Mouse (Mus musculus) CD4-positive helper T cell, adult 2 months (primary cell): ENCODE measurements around the gene Ctnnbl1.

Source experiments
- DNase-seq: peaks from one replicate; pipeline ENCODE4 v3.0.0-alpha.2; 2012; ENCODE audit warnings: low read depth, missing footprints, low spot score

Gene Ctnnbl1

DNA sequence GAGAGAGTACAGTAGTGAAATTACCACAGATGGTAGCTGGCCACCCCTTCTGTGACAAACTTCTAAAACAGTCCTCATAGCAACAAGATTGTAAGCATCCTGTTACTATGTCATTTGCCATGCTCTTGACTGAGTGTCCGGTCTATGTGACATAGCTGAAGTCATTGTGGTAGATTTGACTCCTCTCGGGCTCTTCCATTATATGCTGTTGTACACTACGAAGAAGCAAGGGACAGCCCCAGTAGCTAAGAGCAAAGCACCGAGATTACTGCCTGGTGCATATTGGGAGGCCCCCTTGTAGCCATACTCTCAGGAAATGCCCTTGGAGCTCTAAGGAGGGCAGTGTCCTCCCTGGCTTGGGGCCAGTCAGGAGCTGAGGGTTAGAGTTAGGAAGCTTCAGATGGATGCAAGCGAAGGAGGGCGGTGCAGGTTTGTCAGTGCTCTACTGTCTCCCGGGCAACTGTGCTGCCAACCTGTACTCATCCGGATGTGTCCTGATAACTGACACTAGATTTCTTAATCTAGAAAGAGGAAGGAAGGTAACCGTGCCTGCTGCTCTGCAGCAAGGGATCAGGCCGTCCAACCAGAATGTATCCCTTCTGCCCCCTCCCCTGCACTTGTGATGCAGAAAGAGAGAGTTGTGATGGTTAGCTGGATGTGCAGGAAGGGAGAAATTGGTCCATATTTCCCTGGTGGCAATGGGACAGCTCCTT, 55.8 kb downstream of the Ctnnbl1 start:
- no peak for DNase-seq

DNA sequence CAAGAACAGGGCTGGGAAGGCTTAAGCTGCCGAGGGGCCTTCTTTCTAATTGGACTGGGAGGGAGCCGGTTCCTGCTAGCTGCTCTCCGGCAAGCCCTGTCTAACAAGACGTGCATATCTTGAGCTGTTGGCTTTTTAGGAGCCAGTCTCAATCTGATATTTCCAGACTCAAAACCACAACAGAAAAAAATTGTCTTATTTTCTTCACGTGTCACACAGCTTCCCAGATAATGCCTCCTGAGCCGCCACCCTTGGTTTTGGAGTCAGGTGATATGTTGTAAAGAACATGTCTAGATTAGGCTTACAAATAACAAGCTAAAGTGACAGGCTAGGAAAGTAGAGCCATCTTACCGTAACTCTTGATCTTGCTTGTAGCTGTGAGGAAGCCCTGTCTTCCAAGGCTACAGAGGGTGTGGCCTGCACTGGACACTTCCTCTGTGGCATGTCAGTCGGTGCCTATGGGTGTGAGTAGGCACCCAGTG, 56.7 kb downstream of the Ctnnbl1 start:
- no peak for DNase-seq

DNA sequence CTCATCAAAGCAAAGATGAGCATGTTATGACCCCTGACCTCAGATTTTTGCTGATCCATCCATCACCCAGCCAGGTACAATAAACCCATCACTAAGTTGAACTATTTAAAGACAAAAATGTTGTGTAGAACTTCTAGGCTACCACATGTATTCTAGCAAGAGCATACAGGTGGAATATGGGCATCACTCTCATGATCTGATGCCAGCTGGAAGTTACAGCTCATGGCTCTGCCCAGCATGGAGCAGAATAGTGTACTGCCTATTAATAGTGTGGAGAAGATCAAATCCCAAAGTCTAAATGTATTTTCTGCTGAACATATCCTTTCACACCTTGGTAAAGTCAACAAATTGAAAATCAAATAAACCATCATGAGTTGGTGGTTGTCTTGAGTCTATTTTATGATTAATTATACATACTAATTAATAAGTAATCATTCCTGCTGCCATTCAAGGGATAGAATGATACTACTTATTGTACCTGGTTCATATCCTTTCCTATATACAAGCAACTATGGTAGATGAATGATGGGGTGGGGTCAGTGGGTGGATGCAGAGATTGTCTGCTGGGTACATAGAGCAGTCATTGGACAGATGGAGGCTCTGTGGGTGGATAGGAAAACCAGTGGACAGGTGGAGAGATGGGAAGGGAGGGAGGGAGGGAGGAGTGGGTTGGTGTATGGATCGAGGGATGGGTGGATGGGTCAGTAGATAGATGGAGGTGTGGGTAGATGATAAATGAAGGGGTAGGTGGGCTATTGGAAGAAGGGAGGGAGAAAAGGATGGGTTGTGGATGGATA, 58.6 kb downstream of the Ctnnbl1 start:
- no peak for DNase-seq

DNA sequence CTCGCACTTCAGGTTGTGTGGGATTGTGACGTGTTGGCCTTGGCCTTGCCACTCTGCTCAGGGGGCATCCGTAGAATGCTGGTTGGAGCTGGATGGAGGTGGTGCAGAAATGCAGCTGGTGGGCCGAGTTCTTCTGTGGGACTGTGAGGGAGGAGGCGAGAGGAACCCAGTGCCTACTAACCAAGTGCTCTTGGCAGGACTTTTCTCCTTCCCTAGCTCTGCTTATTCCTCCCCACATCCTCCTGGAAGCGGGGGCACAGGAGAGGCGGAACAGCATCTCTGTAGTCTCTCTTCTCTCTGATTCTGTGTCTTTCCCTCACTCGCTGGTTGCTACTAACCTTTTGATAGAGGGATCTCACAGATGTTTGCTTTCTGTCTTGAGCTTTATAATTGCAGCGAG, 62.3 kb downstream of the Ctnnbl1 start:
- DNase-seq = no peak

DNA sequence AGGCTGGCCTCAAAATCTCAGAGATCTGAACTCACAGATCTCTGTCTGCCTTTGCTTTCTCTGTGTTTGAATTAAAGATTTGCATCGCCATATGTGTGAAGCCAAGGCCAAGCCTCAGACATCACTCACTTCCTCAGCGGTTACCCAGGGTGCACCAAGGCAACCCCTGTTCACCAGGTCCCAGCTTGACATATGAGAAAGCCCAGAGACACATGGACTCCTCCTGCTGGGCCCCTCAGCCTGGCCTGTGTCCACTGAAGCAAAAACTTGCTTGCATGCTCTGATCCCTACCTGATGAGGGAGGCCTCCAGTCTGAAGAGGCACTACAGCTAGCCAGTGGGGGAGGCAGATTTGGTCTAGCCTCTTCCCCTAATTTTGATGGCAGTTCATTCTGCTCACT, 63.1 kb downstream of the Ctnnbl1 start:
- DNase-seq = no peak

DNA sequence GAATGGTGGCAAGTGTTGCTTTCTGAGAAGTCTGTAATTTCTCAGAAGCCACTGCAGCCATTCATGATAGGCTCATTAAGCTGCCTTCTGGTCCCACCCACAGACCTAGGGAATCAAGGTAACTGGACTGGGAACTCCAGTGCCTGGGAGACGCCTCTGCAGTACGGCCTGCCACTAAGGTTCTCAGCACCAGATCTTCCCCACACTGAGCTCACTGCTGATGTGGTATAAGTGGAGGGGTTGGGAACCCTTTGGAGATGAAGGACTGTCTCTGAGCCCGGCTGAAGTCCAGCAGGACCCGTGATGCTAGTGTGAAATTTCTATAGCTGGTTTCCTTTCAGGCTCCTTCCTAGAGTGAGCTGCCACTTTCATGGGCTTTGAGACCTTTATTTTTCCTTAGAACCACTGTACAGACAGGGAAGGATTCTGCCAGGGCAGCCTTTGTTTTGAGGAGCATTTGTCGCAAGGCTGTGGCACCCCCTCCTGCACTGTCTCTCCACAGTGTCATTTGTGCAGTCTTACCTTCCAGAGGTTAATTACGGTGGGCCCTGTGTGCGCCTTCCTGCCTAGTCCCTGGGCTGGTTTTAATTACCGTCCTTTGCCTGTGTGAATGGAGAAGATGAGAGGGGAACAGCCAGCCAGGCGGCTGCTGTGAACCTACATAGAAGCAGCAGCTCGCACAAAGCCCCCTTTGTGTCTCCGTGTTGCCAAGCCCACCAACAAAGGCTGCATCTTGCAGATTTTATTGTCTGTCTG, 63.7 kb downstream of the Ctnnbl1 start:
- no peak for DNase-seq

DNA sequence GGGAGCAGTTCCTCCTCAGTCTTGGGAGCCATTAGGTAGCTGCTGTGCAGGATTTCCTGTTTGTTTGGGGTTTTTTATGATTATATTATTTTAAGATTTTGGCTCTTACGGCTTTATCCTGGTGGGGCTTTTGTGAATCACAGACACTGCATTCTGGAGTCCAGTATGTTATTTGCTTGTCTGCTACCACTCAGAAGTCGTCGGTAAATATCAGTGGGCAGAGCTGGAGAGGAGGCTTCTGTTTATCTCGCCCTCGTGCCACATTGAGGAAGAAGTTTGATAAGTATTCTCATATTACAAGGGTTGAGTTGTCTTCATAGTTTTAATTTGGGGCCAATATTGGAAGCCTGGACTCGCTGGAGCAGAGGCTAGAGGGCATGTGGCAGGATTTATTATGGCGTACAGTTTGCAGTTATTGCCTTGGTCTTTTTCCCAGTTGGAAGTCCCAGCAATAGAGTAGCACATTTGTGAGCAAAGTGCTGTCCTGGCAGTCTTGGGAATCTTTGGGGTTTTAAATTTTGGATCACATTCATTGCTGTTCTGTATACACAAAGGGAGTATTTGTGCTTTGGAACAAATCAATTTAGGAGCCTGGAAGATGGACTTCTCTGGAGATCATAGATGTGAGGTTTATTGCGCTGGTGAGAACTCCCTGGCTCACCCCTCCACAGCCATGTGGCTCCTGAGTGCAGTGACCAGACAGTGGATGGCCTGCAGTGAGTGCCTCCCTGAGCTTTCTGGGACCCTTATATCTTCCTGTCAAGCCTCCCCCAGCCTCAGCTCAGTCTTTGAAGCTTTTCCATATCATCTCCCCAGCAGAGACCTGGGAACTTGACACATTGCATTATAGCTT, 64.5 kb downstream of the Ctnnbl1 start:
- no peak for DNase-seq

DNA sequence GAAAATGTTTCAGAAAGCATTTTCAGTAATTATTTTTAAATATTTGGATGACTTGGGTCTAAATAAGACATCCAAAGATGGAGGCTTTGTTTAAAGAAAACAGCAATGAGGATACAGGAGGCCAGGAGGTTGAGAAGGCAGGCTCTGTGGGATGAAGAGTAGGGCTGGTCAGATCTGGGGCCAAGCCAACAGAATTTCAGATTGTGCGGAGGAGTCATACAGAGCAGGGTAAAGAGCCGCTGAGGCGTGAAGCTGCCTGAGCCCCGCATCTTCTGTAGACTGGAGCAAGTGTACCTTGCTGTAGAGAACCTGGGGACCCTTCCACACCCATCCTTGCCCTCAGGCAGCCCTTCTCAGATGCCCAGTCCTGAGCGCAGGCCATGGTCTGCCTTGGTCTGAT, 65.5 kb downstream of the Ctnnbl1 start:
- DNase-seq = no peak

DNA sequence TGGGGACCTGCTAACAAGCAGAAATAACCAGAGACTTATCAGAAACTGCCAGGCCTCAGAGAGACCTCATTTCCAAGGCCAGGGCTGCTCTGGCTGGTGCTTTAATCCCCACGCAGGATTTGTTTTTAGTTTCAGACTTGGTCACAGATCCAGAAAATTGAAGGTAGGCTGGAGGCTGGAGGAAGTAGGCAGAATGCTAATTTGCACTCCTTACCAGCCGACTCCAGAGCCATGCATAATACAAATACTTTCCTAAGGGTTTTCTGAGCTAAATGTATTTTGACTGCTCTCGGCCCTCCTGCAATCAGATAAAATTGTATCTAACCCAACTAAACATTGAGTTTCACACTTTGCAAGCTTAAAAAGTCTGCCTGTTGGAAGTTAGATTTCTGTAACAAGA, 67.2 kb downstream of the Ctnnbl1 start:
- DNase-seq = no peak

DNA sequence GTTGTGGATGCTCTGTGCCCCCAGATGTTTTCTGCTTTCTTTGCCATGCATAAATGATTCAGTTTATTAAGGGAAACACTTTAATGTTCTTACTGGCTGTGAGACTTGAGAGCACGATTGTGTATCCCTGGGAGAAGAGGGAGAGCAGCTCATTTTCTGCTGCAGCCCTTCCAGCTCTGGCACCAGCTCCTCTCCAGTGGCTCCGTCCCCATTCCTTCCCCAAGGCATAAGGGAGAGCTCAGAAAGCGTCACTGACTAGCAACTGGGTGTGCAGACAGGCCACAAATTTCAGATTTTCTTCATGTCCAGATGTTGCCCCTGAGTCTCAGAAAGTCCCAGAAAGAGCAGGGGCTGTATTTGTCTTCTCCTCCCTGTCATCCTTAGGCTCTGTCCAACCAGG, 67.9 kb downstream of the Ctnnbl1 start:
- DNase-seq = no peak

DNA sequence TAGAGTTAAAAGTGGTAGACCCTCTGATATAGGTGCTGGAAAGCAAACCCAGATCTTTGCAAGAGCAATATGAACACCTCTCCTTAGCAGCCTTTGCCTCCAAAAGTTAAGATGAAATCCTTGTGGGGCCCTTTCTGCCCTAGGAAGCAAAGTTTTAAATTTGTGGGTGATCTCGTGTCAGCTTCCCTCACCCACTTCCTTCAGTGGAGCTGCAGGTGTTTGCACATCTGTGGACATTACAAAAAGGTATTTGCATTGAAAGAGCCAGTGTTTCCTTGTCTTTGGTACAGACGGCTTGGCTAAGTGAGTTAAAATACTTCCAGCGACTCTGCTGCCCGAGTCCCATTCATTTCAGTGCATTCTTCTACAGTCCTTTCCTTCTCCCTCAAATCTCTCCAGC, 69.9 kb downstream of the Ctnnbl1 start:
- no peak for DNase-seq

DNA sequence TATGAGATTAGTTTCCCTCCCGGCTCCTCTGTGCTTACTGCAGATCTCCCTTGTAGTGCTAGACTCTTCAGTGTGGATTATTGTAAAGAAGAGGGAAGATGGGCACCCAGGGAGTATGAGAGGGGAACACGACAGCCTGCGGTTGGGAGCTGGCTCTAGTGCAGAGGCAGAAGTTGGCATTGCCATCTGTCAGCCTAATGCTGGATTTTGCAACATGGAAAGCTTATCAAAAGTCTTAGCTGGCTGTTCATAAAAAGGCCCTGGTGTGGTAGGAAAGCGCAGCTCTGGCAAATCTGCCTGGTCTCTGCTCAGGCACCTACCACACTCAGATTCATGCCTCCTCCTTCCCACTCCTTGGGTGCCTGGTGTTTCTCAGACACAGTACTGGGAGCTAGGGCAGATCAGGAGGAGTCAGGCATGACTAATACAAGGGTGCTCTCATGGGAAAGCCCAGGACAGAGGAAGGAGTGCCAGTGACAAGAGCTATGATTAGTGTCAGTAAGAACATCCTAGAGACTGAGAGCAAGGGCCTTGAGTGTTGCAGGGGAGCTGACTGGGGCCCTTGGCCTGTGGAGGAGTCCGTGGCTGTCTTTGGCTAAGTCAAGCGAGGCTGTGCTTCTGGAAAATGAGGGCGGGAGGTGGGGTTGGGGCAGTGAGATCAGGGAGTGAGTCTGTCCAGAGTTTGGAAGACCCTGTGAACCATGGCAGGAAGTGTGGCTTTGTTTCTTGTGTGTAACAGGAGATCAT, 70.6 kb downstream of the Ctnnbl1 start:
- peak; percentile 3 for DNase-seq

DNA sequence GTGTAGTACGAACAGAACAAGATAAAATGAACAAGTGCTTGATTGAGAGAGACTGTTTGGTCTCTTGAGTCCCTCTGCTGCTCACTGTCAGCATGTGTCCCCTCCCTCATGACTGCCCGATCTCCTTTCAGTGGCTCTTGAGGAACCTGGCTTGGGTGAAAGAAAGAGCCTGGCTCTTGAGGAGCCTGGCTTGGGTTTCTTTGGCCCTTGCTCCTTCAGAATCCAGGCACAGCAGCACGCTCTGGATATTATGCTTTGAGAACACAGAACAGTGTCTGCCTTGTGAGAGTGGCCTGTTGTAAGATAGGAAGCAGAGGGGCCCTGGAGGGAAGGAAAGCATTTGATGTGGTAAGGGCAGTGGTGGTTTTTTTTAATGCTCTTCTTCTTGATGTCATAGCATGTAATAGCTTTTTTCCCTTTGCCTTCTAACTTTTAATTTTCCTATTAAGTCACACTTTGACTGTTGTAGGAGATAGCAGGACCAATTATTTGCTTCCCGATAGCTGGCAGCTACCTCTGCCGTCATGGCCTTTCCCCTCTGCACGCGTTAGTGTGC, 71.2 kb downstream of the Ctnnbl1 start:
- peak; percentile 52 for DNase-seq

DNA sequence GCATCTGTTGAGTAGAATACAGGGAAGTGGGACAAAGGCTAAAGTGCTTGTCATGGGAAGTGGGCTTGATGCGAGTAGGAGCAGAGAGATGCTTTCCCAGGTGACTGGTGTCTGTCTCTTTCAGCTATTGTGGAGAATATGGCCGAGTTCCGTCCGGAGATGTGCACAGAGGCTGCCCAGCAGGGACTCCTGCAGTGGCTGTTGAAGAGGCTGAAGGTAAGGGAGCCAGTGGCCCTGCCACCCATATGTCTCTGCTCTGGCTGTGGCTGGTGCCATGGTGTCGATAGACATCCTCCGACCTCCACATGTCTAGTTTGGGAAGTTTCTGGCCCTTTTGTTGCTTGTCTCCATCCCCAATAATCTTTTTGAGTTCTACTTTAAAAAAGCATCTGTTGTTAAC, 72.1 kb downstream of the Ctnnbl1 start:
- DNase-seq = no peak

DNA sequence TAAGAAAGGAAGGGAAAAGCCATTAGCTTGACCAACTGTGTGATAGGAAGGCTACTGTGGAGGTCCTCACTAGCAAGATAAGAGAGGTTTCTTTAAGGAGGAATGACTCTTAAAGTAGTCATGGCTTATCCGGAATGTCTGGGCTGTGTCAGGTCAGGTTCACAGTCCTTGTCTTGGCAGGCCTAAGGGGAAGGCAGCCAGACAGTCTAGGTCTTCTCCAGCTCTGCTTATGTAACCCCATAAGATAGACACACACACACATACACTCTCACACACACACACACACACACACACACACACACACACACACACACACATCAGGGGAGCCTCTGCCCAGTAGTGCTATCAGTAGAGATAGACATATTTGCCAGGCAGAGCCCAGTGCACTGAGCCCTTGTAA, 73.5 kb downstream of the Ctnnbl1 start:
- no peak for DNase-seq

DNA sequence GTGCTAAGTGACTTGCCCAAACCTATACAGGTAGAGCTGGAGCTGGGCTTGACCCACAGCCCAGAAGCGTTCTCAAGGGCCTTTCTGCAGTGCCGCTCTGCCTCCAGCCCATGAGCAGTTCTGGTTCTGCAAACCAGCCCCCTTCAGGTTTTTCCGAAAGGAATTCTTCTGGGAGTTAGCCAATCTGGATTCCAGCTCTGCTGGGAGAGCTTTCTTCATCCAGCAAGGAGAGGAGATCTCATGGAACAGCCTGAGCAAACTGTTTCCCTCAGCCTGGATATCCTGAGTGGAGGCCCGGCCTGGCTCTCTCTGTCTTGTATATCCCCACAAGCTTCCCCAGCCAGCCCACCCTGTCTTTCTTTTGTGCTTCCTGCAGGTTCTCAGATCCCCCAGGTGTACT, 75.9 kb downstream of the Ctnnbl1 start:
- DNase-seq = no peak

DNA sequence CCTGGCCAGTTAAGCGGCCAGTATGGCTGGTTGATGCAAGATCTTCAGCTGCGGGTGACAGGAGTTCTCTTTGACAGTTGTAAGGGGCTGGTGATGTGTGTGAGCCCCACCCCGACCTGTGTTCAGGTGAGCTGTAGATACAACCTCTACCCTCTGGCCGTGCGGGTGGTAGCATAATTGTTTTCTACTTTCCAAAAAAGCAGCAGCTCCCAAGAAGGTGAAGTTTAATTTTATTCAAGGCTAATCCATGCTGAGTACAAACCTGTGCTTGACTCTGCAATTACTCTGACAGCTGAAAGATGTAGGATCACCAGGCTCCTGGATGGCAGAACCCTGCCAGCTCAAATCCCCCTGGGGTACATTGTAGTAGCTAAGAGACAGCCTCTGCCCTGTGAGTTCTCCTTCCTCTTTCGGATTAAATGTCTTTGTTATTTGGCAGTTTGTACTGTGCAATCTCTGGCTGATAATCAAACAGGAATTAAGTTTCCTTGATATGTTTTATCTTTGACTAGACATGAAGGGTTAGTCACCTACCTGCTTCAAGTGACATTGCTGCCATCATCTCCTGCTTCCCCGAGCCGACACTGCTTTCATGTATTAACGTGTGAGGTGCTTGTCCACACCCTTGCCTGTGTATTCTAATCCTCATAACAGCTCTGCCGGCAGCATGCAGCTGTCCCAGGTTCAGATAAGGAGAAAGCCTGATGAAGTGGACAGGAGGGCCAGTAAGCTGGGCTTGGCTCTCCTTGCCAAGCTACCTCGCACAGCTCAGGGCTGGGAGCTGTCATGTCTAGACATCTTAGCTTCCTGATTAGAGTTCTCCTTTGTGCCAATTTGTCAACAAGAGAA, 77.1 kb downstream of the Ctnnbl1 start:
- DNase-seq = no peak

DNA sequence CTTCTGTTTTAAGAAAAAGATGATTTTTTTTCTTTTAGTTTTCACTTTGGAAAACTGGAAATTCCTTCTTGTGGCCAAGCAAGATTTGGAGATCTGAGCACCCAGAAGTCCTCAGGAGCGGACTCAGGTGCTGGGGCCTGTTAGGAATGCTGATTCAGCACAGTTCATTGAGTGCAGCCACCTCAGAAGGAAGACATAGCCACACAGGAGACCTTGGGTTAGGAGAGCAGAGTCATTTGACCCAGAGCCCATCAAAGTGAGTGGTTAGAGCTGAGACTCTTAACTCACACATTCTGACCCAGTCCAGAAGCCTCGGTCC, 77.7 kb downstream of the Ctnnbl1 start:
- no peak for DNase-seq

DNA sequence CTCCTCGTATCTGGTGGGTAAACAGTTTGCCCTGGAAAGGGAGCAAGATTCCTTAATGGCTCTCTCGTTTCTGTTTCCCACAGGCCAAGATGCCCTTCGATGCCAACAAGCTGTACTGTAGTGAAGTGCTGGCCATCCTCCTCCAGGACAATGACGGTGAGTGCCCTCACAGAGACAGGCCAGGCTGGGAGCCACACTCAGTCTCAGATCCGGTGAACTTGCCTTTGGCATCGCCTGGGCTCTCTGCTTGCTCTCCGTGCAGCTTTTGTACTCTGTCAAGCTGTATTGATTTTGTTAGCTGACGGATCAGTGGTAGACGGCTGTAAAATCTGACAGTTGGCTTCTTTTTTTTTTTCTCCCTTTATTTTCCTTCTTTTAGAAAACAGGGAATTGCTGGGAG, 80.5 kb downstream of the Ctnnbl1 start:
- DNase-seq = no peak
